Mouse (Mus musculus) myocyte (in vitro differentiated cells): ENCODE measurements around the gene Pspc1. TPM values are rescaled to one million over a fixed set of nuclear protein-coding genes. Genes with fewer than 3 reads are reported as not detected.
"Not testable (repeated sequence)": the region's sequence is repeated elsewhere in the genome, so short reads cannot be mapped to it uniquely, and the experiment has no call there.

Experiments used
- H3K27me3 ChIP-seq: one replicate; pipeline ENCODE4 v1.6.1; 2011; ENCODE audit not compliant: control insufficient read depth, insufficient read depth, insufficient read length
- H3K36me3 ChIP-seq: one replicate; pipeline ENCODE4 v1.6.1; 2011; ENCODE audit not compliant: control insufficient read depth, insufficient read depth
- H3K4me2 ChIP-seq: one replicate; pipeline ENCODE4 v1.6.1; 2011; ENCODE audit warnings: low read depth, control low read depth
- H3K4me3 ChIP-seq: one replicate; pipeline ENCODE4 v1.5.1; 2011; ENCODE audit warnings: mild to moderate bottlenecking, control low read depth, moderate library complexity
- H3K79me2 ChIP-seq: one replicate; pipeline ENCODE4 v1.6.1; 2011; ENCODE audit not compliant: control insufficient read depth, insufficient read depth
- H3ac ChIP-seq: one replicate; pipeline ENCODE4 v1.6.1; 2011; ENCODE audit not compliant: control insufficient read depth, insufficient read length
- CEBPB ChIP-seq: IDR thresholded peaks from 2 replicates; pipeline ENCODE4 v1.6.1; 2011; ENCODE audit warnings: mild to moderate bottlenecking, moderate library complexity; ENCODE audit not compliant: poor library complexity, insufficient read depth, severe bottlenecking
- E2F4 ChIP-seq: IDR thresholded peaks from one replicate; pipeline ENCODE4 v1.6.1; 2011; ENCODE audit warnings: mild to moderate bottlenecking, control low read depth, moderate library complexity; ENCODE audit not compliant: insufficient read depth
- MAX ChIP-seq: IDR thresholded peaks from one replicate; pipeline ENCODE4 v1.6.1; 2011; ENCODE audit warnings: low read depth, mild to moderate bottlenecking, control low read depth
- MYOD1 ChIP-seq, 3 experiments: IDR thresholded peaks; one replicate each; pipeline ENCODE4 v1.6.1; 2011; ENCODE audit warnings: control low read depth in 2 of 3, low read depth in 2 of 3, mild to moderate bottlenecking in 2 of 3, moderate library complexity in 1 of 3; ENCODE audit not compliant: insufficient read length in 2 of 3, control insufficient read depth in 1 of 3
- MYOG ChIP-seq, 3 experiments: IDR thresholded peaks; one replicate each; pipeline ENCODE4 v1.6.1; 2011; ENCODE audit warnings: control low read depth in 2 of 3, low read depth in 2 of 3, mild to moderate bottlenecking in 2 of 3; ENCODE audit not compliant: insufficient read length in 2 of 3, control insufficient read depth in 1 of 3, insufficient read depth in 1 of 3
- POLR2A ChIP-seq: IDR thresholded peaks from one replicate; pipeline ENCODE4 v1.6.1; 2011; ENCODE audit warnings: low read depth, mild to moderate bottlenecking, control low read depth, moderate library complexity; ENCODE audit not compliant: insufficient read length
- POLR2AphosphoS2 ChIP-seq: IDR thresholded peaks from one replicate; pipeline ENCODE4 v1.6.1; 2011; ENCODE audit warnings: low read depth, control low read depth; ENCODE audit not compliant: insufficient read length
- REST ChIP-seq: IDR thresholded peaks from one replicate; pipeline ENCODE4 v1.6.1; 2011; ENCODE audit warnings: mild to moderate bottlenecking, control low read depth, moderate library complexity; ENCODE audit not compliant: insufficient read depth, insufficient read length
- SRF ChIP-seq: IDR thresholded peaks from one replicate; pipeline ENCODE4 v1.6.1; 2011; ENCODE audit warnings: low read depth; ENCODE audit not compliant: control insufficient read depth, insufficient read length
- TCF12 ChIP-seq: IDR thresholded peaks from one replicate; pipeline ENCODE4 v1.6.1; 2011; ENCODE audit warnings: mild to moderate bottlenecking, control low read depth; ENCODE audit not compliant: poor library complexity, insufficient read depth, severe bottlenecking
- TCF3 ChIP-seq: IDR thresholded peaks from one replicate; pipeline ENCODE4 v1.6.1; 2011; ENCODE audit warnings: low read depth, control low read depth; ENCODE audit not compliant: insufficient read length
- USF1 ChIP-seq: IDR thresholded peaks from one replicate; pipeline ENCODE4 v1.6.1; 2011; ENCODE audit warnings: low read depth, mild to moderate bottlenecking, control low read depth, moderate library complexity
- polyA plus RNA-seq: library from polyadenylated mRNA; unstranded; fragments of >200 nt; fragmentation: generic; extraction: Trizol; gene quantifications from one replicate; pipeline ENCODE4 v1.2.1, GENCODE M21; 2012; ENCODE audit warnings: missing spikeins

The Pspc1 gene
- polyA plus RNA-seq, 1 experiment: 9.6 TPM

GRCm38 (mm10) chr14:56812520-56813036 lies 34.5 kb upstream of the Pspc1 start:
- no peaks in the 10 kb centered on the region for H3K27me3 ChIP-seq
- no peaks in the 10 kb centered on the region for H3K36me3 ChIP-seq
- peak overlapping the region; percentile 71 for H3ac ChIP-seq
- peaks cover 30% of the 10 kb centered on the region for H3K79me2 ChIP-seq
- no peak for TF ChIP-seq CEBPB
- TF ChIP-seq MYOG (IDR thresholded peaks at IDR 0.05; ENCODE audit: control insufficient read depth in 1 of 3, insufficient read depth in 1 of 3, insufficient read length in 2 of 3, low read depth in 2 of 3): no peak
- TF ChIP-seq MAX: no peak
- no peak for TF ChIP-seq USF1
- TF ChIP-seq REST: no peak
- no peak for TF ChIP-seq TCF12
- no peak for TF ChIP-seq E2F4
- TF ChIP-seq TCF3: no peak
- TF ChIP-seq SRF: no peak
- no peak for TF ChIP-seq MYOD1 (IDR thresholded peaks at IDR 0.05; ENCODE audit: control insufficient read depth in 1 of 3, insufficient read length in 2 of 3, low read depth in 2 of 3)
- TF ChIP-seq POLR2A: no peak
- TF ChIP-seq POLR2AphosphoS2: no peak
- H3K4me3 ChIP-seq: peak overlapping the region; percentile 42
- H3K4me2 ChIP-seq: peak overlapping the region; percentile 70

DNA sequence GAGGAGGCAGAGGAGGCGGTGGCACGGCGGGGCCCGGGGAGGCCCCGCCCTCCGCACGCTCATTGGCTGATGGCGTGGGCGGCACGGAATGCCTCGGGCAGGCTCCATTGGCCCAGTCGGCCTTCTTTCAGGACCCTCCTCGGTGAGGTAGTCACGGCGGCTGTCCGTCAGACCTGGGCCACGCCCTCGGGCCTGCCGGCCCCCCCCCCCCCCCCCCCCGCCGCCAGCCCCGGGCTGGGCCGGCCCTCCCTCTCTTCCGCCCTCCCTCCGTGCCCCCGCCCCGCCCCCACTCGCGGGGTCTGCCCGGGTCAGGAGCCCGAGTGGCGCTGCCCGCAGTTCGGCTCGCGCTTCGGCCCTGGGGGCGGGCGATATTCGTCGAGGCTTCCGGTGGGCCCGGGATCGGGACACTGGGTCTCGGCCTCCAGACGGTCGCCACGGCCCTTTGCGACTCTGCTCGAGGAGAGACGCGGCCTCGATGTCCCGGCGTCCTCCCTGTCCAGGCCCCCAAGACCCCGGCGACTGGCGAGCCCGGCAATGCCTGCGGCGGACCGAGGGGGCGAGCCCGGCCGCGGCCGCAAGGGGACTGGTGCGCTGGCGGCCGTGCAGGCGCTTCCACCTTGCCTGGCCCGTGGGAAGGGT lies 33.7 kb upstream of the Pspc1 start, which contains the start of gene Zmym5:
Gene Zmym5 (minus strand): TSS at position 16 of the 639 bp plus-strand sequence.
- not testable (repeated sequence) for H3K36me3 ChIP-seq, H3K27me3 ChIP-seq
- H3ac ChIP-seq: peak within 1 kb of the TSS; percentile 71
- H3K4me3 ChIP-seq: peak within 1 kb of the TSS; percentile 42
- TF ChIP-seq POLR2A: peak; percentile 70
- peak; percentile 69 for TF ChIP-seq POLR2AphosphoS2
- H3K79me2 ChIP-seq: peaks cover 35% of the 10 kb centered on the region
- H3K4me2 ChIP-seq: peak within 1 kb of the TSS; percentile 72

DNA sequence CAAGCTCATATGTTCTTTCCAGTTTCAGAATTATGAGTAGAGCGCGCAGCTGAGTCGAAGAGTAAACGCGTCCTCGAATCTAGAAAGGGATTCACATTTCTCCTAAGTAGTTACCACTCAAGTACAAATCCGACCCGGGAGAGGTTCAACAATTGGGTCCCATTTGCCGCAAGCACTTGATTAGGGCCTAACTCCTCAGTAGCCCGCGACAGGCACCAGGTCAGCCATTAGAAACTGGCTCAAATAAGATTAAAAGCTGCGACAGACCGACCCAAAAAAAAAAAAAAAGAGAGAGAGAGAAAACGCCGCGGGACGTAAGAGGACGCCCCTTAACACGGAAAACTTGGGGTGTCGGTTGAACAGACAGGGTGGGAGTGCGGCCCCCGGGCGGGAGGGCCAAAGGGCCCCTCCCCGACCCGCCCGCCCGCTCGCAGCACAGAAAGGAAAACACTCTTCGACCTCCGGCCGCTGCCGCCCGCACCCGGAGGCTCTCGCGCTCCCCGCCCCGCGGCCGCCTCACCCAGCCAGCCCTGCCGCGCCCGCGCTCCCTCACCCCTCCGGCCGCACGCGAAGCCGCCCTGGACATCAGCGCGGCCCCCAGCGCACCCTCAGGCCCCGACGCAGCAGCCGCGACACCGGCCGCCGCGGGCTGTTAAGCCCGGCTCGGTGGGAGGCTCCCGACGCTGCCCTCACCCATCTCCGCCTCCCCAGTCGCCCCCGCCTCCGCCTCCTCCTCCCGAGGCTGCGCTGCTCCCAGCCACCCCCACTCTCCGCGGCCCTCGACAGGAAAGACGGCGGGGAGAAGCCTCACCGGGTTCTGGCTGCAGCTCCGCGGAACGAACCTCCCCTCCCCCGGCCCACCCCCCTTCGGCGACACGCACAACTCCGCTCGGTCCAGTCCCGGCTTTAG lies 32.9 kb upstream of the Pspc1 start:
- Histone ChIP-seq H3K79me2 (peaks cover 40% of the 10 kb centered on the region), H3ac (peak overlapping the region; percentile 71), H3K4me3 (peak overlapping the region; percentile 42), H3K4me2 (peak overlapping the region; percentile 72)
- not testable (repeated sequence) for H3K27me3 ChIP-seq, H3K36me3 ChIP-seq

DNA sequence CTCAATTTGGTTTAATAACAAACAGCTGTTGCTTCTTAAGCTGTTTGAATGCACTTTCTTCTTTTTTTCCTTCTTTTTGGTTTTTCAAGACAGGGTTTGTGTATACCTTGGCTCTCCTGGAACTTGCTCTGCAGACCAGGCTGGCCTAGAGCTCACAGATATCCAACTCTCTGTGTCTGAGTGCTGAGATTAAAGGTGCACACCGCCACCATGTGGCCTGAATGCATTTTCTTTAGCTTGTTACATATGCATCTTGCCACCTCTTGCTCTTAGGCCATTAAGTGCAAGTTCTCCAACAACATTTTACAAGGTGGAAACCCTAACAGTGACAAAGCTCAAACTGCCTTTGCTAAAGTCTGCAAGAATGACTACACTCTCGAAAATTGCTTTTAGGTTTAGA lies 15.1 kb upstream of the Pspc1 start:
- TF ChIP-seq MAX (no peak), USF1 (no peak), SRF (no peak), TCF12 (no peak), REST (no peak), CEBPB (no peak), E2F4 (no peak), MYOD1 (IDR thresholded peaks at IDR 0.05; ENCODE audit: control insufficient read depth in 1 of 3, insufficient read length in 2 of 3, low read depth in 2 of 3) (no peak), TCF3 (no peak)
- Histone ChIP-seq H3K4me2 (no peak overlapping the region), H3K27me3 (no peaks in the 10 kb centered on the region), H3K36me3 (peaks cover 27% of the 10 kb centered on the region), H3K79me2 (no peaks in the 10 kb centered on the region), H3K4me3 (no peak overlapping the region), H3ac (no peak overlapping the region)

DNA sequence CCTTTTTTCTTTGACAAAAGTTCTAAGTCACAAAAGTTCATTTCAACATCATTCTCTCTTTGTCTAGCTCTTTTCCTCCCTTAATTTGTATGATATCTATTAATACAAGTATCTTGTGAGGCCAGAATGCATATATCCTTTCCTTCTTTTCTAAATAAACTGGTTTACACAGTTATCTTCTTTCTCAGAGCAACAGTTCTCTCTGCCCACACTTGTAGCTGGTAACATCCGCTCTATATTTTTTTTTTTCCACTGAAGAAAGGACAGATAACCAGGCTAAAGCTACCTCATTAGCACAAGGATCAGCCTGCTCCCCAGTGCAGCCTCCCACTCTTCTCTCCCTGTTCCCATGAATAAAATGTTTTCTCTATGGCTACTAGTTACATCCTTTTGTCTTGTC lies 6.5 kb upstream of the Pspc1 start:
- no peak for TF ChIP-seq POLR2AphosphoS2
- no peak for TF ChIP-seq SRF
- no peak for TF ChIP-seq E2F4
- no peak for TF ChIP-seq USF1
- no peak for TF ChIP-seq MYOD1 (IDR thresholded peaks at IDR 0.05; ENCODE audit: control insufficient read depth in 1 of 3, insufficient read length in 2 of 3, low read depth in 2 of 3)
- TF ChIP-seq REST: no peak
- Histone ChIP-seq H3K4me2 (no peak overlapping the region), H3K4me3 (no peak overlapping the region), H3K36me3 (no peaks in the 10 kb centered on the region), H3K27me3 (no peaks in the 10 kb centered on the region), H3K79me2 (no peaks in the 10 kb centered on the region), H3ac (no peak overlapping the region)
